Mouse (Mus musculus): ENCODE measurements at regions not wholly inside any gene's neighbourhood (a gene's known extent, or its start where the extent isn't known, plus 50 kb on each side); places are given as distances from the start of the nearest gene placed in this dataset.
A peak's percentile ranks its signal among the peaks of the same experiment; 100 is the strongest.

DNA sequence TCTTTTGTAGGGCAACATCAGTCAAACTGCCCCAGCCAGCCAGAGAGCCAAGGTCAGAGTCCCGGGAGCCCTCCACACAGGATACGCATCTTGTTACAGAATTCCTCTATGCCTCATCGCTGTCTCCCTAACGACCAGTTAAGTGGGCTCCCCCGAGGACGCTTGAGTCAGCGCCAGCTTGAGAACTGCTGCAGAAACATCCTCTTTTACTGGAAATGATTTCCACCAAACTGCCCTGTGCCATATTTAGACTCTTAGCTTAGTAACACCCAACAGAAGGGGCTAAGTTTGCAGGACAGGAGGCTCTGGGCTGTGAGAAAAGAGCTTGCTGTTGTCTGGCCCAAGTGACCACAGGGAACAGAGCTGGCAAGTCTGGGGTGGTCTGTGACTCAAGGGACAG is 357.0 kb downstream of the Setd4 start:
- DNase-seq = peak; percentile 21

DNA sequence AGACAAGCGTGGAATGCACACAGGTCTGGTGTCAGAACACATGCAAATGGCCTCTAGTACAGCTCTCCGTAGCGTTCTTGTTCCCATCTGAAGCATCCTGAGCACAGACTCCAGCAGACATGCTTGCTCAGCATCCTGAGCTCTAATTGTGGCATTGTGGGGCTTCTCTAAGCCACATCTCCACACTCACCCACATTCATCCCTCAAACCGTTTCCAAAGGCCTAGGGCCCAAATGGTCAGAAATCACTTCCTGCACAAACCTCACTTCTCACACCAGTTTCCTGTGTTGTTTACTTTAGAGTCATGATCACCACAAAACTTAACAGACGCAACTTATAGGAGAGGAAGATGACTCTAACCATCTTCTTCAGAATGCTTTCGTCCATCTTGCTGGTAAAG is 358.1 kb downstream of the Setd4 start:
- DNase-seq = no peak

DNA sequence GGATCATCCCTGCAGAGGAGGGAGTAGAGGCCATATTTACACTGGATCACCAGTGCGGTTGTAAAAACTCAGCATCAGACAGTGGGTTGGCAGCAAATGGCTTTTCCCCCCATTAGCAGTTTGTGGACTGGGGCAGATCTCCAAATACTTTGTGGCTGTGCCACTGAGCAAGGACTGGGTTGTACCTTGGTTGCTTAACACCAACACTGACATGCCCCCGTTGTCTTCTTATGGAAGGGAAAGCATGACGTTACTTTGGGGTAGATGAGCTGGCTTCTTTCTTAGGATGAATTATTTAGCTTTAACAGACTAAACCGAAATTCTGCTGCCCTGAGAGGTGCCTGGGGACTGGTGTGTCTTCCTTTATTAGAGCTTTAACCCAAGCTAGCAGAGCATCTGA is 365.0 kb downstream of the Setd4 start:
- DNase-seq = no peak

DNA sequence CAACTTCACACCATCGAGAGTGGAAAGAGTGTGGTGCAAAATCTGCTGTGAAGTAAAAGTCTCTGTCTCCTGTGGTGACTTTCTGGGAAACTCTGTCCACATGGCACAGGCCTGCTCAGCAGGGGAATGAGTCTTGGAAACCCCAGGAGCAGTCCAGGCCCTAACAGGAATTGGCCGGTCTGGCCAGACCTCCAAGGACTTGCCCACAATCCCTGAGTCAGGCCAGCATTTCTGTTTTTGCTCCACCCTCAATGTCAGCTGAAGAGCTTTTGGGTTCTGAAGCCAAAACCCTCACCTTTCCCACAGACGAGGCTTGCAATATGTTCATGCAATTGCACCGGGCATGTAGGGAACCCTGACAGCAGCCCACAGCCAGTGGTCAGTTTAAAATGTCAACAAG is 365.5 kb downstream of the Setd4 start:
- no peak for DNase-seq

DNA sequence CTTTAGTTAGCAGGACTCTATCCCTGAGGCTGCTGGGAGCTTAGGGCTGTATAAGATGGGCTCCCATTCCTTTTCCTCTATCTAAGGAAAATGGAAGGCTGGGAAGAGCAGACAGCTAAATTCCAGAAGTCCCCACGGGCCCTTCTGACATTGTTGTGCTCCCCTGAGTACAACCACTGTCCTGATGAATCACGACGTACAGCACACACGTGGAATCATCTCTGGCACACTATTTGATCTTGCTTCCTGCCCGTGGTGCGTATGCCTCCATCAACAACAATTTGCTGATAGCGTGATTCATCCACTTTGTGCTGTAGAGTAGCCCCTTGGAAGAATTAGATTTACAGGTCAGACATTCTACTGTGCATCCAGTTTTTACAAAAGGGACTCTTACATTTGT is 378.2 kb downstream of the Setd4 start:
- no peak for DNase-seq

DNA sequence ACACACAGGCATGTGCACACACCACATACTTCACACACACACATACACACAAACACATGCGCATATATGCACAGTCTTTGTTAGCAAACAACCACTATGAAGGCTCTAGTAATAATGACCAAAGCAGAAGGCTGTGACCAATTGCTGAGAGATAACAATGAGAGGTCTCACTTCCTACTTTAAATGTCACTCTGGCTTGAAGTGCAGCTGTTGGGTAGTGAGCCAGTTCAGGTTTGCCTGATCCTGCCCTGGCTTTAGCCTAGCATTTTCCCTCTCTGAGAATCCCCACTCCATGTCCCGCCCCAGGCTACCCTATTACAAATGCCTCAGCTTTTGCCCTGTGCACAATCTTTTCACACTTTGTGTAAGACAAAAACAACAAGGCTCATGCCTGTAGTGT is 378.7 kb downstream of the Setd4 start:
- no peak for DNase-seq

DNA sequence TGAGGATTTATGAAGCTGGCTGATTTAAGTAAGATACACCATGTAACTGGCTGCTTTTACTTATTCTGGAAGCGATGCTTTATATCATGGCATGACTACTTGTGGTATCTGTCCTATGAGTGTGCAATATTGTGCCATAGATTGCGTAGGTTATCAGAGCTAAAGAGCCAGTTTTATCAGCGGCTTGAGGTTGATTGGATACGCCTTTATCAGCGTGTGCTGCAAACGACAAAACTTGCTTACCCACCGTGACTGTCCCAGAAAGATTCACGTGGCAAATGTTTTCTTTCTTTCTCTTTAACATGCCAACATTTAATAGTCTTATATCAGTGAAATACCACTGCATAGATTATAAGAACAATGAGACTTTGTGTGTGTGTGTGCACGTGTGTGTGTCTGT is 384.1 kb downstream of the Setd4 start:
- no peak for DNase-seq

DNA sequence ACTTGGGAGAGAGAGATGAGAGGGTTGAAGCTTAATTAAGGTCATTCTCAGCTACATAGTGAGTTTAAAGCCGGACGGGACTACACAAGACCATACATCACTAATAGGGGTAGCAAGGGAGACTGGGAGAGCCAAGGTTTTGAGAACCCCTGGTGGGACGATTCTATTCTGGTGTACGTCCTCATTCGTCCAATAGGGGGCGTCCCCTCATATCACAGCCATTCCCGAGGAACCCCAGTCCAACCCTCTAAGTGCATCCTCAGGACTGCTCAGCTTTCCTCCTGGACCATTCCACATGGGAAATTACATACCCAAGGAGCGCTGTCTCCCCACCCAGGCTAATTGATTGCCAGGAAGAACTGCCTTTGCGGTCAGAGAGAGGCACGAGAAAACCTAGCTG is 385.5 kb downstream of the Setd4 start:
- no peak for DNase-seq

DNA sequence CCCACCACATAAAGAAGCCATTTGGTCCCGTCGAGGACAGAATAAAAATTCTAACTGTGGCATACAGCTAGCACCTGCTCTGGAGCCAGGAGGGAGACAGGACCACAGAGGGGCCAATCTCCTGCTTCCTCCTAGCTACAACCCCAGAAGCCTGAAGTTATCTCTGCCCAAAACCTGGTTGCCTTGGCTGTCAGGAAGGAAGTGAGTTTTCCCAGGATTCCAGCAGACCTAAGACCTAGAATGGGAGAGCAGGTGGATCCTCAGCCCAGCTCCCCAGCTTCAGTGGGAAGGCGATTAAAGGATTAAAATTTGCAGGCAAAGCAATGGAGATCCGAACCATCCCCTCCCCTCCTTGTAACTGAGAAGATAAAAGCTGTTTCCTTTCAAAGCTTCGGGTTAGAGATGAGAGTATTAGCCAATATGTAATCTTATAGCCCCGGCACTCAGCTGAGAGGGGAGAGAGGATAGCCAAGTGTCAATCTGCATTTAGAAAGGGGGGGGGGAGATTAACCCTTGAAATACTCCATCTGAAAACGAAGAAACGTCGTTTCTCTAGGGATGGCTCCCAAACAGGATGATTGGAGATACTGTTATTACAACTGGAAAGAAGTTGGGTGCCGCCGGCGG is 386.1 kb downstream of the Setd4 start:
- no peak for DNase-seq

DNA sequence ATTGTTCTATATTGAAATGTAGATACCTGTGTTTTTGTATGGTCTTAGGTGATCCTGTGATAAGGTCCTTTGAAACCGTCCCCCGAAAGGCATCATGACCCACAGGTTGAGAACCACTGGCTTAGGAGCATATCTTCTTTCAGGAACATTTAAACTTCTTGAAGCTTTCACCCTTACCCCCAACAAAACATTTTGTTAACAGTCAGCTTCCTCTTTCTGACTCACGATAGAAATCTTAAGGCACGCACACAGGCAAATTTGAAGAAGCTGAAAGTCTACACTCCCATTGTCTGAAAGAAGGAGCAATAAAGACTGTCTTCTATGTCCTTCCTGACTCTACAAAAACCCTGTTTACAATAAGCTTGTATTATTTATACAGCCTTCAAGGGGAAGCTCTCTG is 388.2 kb downstream of the Setd4 start:
- no peak for DNase-seq

DNA sequence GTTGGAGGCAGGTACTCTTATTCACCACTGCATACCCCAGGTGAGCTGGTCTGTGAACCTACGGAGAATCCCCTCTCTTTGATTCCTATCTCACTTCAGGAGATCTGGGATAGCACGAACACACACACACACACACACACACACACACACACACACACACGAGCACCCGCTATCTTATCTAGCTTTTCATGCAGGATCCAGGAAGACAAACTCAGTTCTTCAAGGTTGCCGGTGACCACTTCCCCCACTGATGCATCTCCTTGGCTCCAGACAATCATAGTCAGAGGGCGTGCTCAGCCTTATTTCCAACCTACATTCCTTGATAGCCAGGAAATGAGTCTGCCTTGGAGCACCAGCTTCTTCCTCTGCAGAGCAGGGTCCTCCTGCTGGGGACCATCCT is 387.7 kb upstream of the Runx1 start:
- DNase-seq = no peak

DNA sequence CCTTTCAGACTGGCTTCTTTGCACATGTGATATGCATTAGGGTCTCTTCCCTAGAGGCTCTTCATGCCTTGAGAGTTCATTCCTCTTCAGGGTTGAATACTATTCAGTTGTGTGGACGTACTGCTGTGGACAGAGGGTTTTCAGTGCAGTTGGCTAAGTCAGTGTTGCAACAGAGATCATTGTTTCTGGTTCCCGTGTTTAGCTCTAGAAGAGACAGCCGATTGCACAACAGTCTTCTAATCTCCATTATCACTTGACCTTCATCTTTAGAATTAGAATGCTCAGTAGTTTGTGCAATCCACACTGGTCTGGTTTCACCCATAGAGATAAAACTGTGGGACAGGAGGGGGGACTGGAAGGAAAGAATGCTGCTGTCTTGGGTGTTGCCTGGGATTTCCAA is 381.7 kb upstream of the Runx1 start:
- no peak for DNase-seq

DNA sequence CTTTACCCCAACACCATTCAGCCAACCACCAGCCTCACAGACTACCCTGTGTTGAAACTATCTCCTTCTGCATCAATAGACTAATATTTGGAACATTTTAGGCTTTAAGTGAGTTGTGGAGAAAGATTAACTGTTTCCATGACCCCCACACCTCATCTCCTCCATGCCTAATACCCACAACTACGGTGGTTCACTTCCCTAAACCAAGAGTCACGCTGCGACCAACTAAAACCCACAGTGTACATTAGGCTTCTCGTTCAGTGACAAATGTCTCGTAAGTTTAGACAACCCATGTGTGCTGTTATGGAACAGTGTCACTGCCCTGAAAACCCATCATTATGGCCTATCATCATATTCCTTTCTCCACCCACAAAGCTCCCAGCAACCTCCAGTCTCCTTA is 381.3 kb upstream of the Runx1 start:
- DNase-seq = no peak

DNA sequence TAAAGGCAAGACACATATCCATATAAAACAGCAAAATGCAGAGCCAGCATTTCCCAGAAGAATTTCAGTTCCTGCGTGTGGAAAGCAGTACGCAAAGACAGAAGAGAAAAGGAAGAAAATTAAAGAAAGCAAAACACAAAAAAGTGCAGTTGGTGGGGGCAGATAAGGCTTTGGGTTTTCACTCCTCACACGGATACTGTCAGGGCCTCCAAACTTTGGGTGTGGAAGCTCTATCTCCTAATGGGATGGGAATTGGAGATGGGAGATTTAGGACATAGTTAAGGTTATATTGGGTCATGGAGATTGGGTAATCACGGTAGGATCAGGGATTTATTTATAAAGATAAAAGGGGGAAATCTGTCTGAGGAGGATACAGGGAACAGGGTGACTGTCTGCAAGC is 380.4 kb upstream of the Runx1 start:
- no peak for DNase-seq

DNA sequence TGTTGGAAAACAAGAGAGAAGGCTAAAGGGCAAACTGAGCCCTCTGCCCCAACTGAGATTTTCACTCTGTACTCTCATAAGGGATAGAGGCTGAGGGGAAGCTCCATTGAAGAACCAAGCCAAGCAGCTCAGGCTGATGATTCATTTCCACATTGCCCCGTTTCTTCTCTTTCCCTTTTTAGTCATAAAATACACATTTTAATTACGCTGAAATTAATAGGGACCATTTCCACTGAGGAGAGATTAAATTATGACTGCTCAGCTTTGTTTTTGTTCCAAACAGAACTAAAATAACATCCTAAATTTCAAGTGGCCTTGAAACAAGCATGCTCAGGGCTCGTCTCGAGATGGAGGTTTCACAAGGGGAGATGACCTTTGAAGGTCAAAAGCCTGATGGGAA is 378.7 kb upstream of the Runx1 start:
- no peak for DNase-seq

DNA sequence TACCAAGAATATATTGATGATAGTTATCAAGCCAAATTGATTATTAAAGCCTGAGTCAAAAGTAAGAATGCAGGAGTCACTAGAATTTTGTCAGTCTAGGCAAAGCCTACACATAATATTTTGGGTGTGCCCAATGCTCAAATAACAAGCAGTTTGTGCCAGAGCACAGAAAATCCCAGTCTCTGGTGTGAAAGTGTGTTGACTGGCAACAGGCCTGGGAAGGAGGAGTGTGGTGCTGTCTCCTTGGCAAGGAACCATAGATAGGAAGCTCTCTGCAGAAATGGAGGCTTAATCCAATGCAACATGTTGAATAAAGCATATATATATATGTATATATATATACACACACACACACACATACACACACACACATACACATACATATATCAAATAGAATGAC is 376.6 kb upstream of the Runx1 start:
- no peak for DNase-seq

DNA sequence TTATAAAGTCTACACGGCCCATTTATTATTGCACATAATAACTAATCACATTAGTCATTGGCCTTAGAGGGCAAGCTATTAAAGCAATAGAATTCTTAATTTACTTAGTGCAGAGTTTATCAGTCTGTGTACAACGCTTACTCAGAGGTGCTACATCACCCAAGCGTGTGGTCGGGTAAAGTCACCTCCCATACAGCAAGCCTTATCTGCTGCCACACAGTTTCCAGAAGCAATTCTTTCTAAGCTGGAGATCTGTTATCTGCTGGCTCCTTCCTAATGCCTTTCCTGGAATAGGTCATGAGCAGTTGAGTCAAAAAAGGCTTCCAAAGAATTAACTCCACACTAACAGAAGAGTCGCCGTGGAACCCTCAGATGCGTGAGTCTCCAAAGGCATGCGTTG is 371.4 kb upstream of the Runx1 start:
- no peak for DNase-seq

DNA sequence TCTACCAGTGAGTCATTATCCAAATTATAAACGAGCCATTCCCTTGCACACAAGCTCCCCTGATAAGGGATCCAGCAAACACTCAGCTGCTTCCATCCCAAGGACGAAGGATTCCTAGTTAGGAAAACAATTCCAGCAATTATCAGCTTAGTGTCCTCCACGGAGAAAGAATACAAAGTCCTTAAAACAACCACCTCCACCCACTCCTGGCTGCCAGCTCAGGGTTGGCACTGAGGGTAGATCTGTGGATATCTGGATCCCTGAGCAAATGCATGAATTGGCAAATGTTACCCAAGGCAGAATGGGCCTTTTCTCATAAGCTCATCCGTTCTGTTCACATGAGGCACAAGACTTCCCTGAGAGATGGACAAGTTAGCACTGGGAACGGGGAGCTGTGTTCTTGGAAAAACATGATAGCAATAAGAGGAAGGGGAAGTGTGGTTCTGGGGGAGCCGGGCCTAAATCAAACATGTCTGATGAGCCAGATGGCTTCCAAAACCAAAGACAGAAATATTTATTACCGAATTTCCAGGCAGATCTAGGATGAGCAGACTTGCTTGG is 368.1 kb upstream of the Runx1 start:
- DNase-seq = no peak

DNA sequence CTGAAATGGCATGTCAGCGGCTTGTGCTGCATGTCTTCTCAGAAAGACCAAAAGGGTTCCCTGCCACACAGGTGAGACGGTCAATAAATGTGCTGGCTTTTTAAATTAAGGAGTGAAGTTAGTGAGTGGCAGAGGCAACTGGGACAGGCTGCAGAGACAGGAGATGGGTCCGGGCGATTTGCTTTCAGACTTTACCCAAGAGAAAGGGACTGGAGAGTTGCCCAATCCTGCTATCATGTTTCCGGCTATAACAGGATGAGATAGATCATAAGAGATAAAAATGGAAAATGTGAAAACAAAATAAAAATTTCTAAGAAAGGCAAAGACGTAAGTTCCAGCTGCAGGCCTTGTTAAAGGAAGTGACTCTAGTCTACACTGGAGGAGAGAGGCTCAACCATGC is 367.3 kb upstream of the Runx1 start:
- no peak for DNase-seq

DNA sequence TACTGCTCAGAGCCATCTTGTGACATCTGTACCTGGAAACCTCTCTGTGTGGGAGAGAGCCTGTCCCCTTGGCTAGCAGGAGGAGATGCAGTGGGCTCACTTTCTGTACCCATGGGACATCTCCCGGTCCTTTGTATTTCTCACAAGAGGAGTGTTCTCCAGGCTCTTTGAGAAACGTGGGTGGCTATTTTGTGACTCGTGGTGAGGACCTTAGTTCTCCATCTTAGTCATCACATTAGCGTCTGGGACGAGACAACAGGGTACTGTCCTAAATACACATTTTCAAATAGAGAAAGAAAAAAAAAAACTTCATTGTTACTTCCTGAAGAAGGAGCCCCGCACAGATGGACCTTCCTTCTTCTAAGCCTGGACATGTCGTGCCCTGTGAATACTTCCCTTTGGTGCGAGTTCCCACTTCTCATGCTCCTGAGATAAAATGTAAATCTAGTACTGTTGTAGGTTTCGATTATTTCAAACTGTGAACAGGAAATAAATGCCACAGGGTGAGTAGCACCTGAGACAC is 366.8 kb upstream of the Runx1 start:
- no peak for DNase-seq

DNA sequence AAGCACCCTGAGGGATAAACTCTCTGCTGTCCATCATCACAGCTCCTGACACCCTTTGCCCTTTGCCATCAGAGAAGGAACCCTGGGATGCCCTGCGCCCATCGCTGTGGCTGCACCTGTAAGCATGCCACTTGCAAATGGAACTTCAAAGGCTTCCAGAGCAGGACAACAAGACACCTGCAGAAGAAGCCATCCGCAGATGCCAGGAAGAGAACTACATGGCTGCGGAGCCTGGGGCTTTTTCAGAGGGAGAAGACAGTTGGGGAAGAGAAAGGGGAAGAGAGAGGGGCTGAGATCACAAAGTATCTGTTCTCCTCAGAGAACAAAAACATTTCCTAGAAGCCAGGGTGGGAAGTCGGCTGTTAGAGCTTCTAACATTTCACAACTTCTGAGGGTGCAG is 365.2 kb upstream of the Runx1 start:
- peak; percentile 61 for DNase-seq

DNA sequence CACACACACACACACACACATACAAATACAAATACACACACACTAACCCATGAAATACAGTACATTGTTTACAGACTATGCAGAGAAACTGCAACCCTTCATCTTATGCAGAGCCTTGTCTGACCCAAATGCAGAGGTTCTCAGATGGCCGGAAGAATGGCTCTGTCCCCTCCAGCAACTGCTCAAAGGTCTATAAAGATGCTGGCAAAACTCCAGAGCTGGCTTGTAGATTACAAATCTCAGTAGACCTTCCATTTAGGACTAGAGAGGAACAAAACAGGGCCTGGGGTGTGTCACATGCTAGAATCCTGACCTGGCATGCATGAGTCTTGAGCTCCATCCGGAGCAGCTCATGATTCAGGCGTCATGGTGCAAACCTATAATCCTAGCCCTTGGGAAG is 364.4 kb upstream of the Runx1 start:
- DNase-seq = no peak

DNA sequence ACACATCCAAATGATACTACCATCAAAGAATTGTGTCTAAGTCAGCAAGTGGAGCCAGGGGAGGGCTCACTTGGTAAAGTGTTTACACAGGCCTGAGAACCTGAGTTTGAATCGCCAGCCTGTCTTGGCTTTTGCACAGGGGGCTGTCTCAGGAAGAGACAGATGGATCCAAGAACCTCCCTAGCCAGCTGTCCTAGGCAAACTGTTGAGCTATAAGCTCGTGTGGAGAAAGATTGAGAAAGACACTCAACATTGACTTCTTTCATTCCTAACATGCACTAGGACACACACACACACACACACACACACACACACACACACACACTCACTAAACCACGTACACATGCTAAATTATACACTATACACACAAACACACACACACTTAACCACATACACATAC is 363.9 kb upstream of the Runx1 start:
- no peak for DNase-seq

DNA sequence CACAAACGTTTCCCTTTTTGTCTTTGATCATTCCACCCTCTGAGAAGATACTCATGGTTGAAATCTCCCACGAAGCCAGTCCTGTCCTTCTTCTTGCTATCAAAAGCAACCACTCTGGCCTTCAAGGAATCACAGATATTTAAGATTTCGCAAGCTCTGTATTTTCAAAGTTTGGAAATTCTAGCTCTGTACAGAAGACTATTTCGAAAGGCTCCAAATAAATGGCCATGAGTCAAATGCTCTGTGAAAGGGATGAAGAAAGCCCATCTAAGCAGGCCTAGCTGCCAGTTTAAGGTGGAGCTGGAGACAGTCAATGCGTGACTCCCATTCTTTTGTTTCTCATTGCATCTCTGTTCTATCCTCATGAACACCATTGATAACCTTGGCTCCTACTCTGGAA is 363.5 kb upstream of the Runx1 start:
- no peak for DNase-seq

DNA sequence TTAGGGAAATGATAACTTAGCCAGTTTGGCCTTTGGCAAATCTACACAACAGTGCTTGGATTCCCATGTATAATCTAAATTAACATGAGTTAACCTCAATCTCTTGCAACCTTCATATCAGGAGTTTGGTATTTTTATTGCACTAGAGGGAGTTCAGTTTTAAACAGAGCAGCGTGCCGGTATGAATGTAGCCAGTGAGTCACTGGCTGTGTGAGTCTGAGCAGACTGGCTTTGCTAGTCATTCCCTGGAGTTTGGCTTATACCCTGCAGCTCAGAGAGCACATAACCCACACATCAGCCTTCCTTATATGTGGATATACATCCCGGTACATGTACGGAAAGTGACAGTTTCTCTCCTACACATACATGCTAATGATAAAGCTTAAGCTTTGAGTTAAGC is 360.6 kb upstream of the Runx1 start:
- DNase-seq = no peak

Data from thymus, postnatal 25 days (tissue).